Mouse (Mus musculus): ENCODE measurements around the gene Sncg.

DNA sequence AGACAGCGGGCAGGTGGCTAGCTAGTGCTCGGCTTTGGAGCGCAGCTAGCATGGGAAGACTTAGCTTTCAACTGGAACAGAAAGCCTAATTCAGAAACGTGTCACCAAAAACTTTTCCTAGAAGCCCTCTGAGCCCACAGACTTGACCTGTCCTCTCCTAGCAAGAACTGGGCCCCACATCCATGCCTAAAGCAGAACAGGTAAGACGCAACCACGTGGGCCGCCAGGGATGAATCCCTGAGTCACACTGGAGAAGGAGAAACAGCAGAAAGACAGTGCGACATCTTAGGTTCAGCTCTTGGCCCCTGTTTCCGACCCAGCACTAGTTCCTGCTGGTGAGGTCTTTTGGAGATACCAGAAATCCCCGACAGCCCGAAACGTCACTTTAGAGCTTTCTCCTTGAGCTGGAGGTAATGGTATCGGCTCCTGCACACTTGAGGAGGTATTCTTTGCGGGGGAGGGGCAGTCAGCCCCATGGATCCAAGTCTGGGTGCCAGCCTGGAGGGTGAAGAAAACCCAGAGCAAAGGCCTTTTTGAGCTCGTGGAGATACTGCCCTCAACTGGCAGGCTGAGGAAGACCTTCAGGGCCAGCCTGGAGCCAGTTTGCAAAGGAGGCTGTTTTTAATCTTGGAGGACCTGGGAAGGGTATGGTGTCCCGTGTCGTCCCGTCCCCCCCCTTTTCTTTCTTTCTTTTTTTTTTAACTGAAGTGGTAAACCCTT is 11.7 kb downstream of the Sncg start:
- TF ChIP-seq POLR2A (IDR thresholded peaks at IDR 0.05; ENCODE audit: low read depth, low read length) (no peak), CTCF (IDR thresholded peaks at IDR 0.05; ENCODE audit: borderline replicate concordance, insufficient read depth, low read length) (peak; percentile 57; the same call in 1 of the 2 replicates)

Data from embryonic fibroblast, embryonic 13.5 days (primary cell).